Mouse (Mus musculus) stomach, embryonic 14.5 days (tissue): ENCODE measurements around the gene Fgf11. TPM values are rescaled to one million over a fixed set of nuclear protein-coding genes. Genes with fewer than 3 reads are reported as not detected.

Experiments used
- ATAC-seq: fragments of 200-750 bp; cut with Nextera tagmentation; 2 replicates; pipeline ENCODE4 v1.8.0; 2017; ENCODE audit warnings: low read depth, moderate TSS enrichment; ENCODE audit not compliant: insufficient number of reproducible peaks, insufficient read depth, low FRiP score
- H3K27ac ChIP-seq: fragments of 300-500 bp; sonication (generic); 2 replicates; pipeline ENCODE4 v1.5.1; 2014; ENCODE audit warnings: mild to moderate bottlenecking, low read length, moderate library complexity, mixed read lengths
- H3K27me3 ChIP-seq: fragments of 300-500 bp; sonication (generic); 2 replicates; pipeline ENCODE4 v1.6.1; 2014; ENCODE audit warnings: low read length, control low read depth, mixed read lengths; ENCODE audit not compliant: control insufficient read depth, insufficient read depth
- H3K36me3 ChIP-seq: fragments of 300-500 bp; sonication (generic); 2 replicates; pipeline ENCODE4 v1.6.1; 2014; ENCODE audit warnings: mild to moderate bottlenecking, control low read depth, low read length, moderate library complexity, mixed read lengths; ENCODE audit not compliant: control insufficient read depth, insufficient read depth
- H3K4me1 ChIP-seq: fragments of 300-500 bp; sonication (generic); 2 replicates; pipeline ENCODE4 v1.6.1; 2014; ENCODE audit warnings: low read length, control low read depth, mixed read lengths; ENCODE audit not compliant: control insufficient read depth, insufficient read depth
- H3K4me2 ChIP-seq: fragments of 300-500 bp; sonication (generic); replicated peaks from 2 replicates; pipeline ENCODE4 v1.6.1; 2014; ENCODE audit warnings: low read depth, low read length, control low read depth
- H3K4me3 ChIP-seq: fragments of 300-500 bp; sonication (generic); 2 replicates; pipeline ENCODE4 v1.5.1; 2014; ENCODE audit warnings: low read depth, low read length, control low read depth
- H3K9ac ChIP-seq: fragments of 300-500 bp; sonication (generic); replicated peaks from 2 replicates; pipeline ENCODE4 v1.6.1; 2014; ENCODE audit warnings: low read depth, mild to moderate bottlenecking, control low read depth, low read length, moderate library complexity, mixed read lengths
- H3K9me3 ChIP-seq: fragments of 300-500 bp; sonication (generic); 2 replicates; pipeline ENCODE4 v1.6.1; 2016; ENCODE audit warnings: low read depth, low read length, control low read depth; ENCODE audit not compliant: control insufficient read depth
- WGBS: fragments of 180-500 bp; shearing (Covaris S2); extraction: QIAGEN DNeasy Blood & Tissue Kit; methylation state at CpG from one replicate; pipeline ENCODE4 v1.1.7; 2014; 5-methylcytosine and 5-hydroxymethylcytosine counted together
- polyA plus RNA-seq: library from polyadenylated mRNA; unstranded; fragments of >200 nt; fragmentation: Nextera tagmentation; extraction: Ambion mirVana; gene quantifications from 2 replicates; pipeline ENCODE4 v1.2.1, GENCODE M21; 2014

Gene Fgf11
- polyA plus RNA-seq, 1 experiment from 2014 or later, result 2.1 TPM

DNA sequence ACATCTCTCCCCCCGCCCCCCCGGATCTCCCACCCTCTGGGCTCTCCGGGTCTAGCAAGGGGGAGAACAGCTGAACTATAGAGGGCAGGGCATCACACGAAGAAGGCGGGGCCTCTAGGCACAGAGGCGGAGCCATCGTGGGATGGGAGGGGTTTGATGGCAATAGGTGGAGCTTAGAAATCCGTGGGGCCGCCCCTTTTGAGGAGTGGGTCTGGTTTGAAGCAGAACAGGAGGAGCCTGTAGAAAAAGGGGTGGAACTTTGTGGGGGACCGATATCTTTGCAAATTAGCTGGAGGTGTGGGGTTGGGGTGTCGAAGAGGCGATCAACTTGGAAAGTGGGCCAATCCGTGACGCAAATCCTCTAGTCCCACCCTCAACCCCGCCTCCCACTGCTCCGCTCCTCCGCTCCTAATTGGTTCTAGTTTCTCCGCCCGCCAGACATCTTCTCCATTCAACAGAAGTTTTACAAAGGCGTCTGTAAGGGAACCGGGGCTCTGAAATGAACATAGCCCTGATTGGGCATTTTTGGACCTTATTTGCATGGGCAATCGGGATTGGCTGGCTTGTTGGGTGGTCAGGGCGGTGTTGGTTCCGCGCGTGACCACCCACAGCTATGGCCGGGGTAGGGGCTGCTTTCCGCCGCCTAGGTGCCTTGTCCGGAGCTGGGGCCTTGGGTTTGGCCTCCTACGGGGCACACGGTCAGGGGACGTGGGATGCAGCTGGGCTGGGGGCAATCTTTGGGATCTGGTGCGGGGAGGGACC, 36.5 kb upstream of the Fgf11 start, which contains the start of gene Tmem256:
Gene Tmem256 (plus strand): TSS at position 563 of the 762 bp plus-strand sequence.
- Histone ChIP-seq H3K9ac (peak within 1 kb of the TSS; percentile 69), H3K9me3 (no peaks in the 10 kb centered on the region), H3K4me1 (peaks cover 28% of the 10 kb centered on the region), H3K27me3 (no peaks in the 10 kb centered on the region), H3K4me3 (peak within 1 kb of the TSS; percentile 74), H3K27ac (peak within 1 kb of the TSS; percentile 89), H3K4me2 (peak within 1 kb of the TSS; percentile 64), H3K36me3 (peaks cover 6% of the 10 kb centered on the region; the same call in 1 of the 2 replicates)
- WGBS, result 0% methylated on average over 34 of the region's 34 CpGs
- ATAC-seq, result peak; percentile 90

- peak; percentile 56; the same call in 1 of the 2 replicates for ATAC-seq
- H3K9ac ChIP-seq, result peak within 1 kb of the TSS; percentile 69
- peak within 1 kb of the TSS; percentile 74 for H3K4me3 ChIP-seq
- peak within 1 kb of the TSS; percentile 89 for H3K27ac ChIP-seq
- no peaks in the 10 kb centered on the region for H3K9me3 ChIP-seq
- no peaks in the 10 kb centered on the region for H3K27me3 ChIP-seq
- H3K4me1 ChIP-seq, result peaks cover 28% of the 10 kb centered on the region
- WGBS, result 0% methylated on average over 11 of the region's 32 CpGs
- H3K4me2 ChIP-seq, result peak within 1 kb of the TSS; percentile 64
- H3K36me3 ChIP-seq, result peaks cover 12% of the 10 kb centered on the region; the same call in 1 of the 2 replicates
These were observed 35.9 kb upstream of the Fgf11 start, which contains the start of gene Nlgn2 for GRCm38 (mm10) chr11:69837604-69837951. Nlgn2 (minus strand) TSS chr11:69837784.

- Histone ChIP-seq H3K9ac (peak overlapping the region; percentile 69), H3K36me3 (peaks cover 17% of the 10 kb centered on the region; the same call in 1 of the 2 replicates), H3K4me3 (peak overlapping the region; percentile 74), H3K27me3 (no peaks in the 10 kb centered on the region), H3K27ac (peak overlapping the region; percentile 89), H3K4me1 (peaks cover 28% of the 10 kb centered on the region), H3K4me2 (peak overlapping the region; percentile 63), H3K9me3 (no peaks in the 10 kb centered on the region)
- WGBS, result 1% methylated on average over 45 of the region's 52 CpGs
- ATAC-seq, result 0 out of 2 replicates have a peak, but pooled peaks have one; percentile 1
These were observed 35.3 kb upstream of the Fgf11 start for GRCm38 (mm10) chr11:69836703-69837576.

DNA sequence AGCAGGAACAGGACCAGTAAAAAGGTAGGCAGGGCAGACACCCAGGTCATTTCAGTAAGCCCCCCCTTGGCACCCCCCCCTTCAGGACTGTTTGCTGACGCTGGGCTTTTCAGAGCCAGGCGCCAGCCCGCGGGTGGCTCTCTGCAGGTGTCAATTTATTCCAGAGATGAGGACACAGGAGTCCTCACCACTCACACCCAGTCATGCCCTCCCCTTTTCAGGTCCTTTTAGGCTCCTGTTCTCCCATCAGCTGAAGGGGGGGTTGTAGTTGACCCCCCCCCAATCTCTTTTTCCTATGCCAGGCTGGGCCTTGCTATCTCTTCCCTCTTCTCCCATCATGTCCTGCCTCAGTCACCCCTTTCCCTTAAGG, 34.3 kb upstream of the Fgf11 start:
- peak overlapping the region; percentile 74 for H3K4me3 ChIP-seq
- H3K27ac ChIP-seq, result no peak overlapping the region
- peak overlapping the region; percentile 63 for H3K4me2 ChIP-seq
- H3K27me3 ChIP-seq, result no peaks in the 10 kb centered on the region
- ATAC-seq, result no peak
- no peaks in the 10 kb centered on the region for H3K9me3 ChIP-seq
- H3K9ac ChIP-seq, result no peak overlapping the region
- H3K4me1 ChIP-seq, result peaks cover 28% of the 10 kb centered on the region
- WGBS, result 15% methylated on average over 4 of the region's 4 CpGs
- peaks cover 17% of the 10 kb centered on the region; the same call in 1 of the 2 replicates for H3K36me3 ChIP-seq

GRCm38 (mm10) chr11:69835326-69835965, 33.8 kb upstream of the Fgf11 start:
- Histone ChIP-seq H3K4me1 (peaks cover 28% of the 10 kb centered on the region), H3K4me3 (peak overlapping the region; percentile 74), H3K9ac (no peak overlapping the region), H3K27ac (no peak overlapping the region), H3K27me3 (no peaks in the 10 kb centered on the region), H3K36me3 (peaks cover 17% of the 10 kb centered on the region; the same call in 1 of the 2 replicates), H3K4me2 (peak overlapping the region; percentile 63), H3K9me3 (no peaks in the 10 kb centered on the region)
- 18% methylated on average over 9 of the region's 9 CpGs for WGBS
- no peak for ATAC-seq

GRCm38 (mm10) chr11:69834001-69834549, 32.4 kb upstream of the Fgf11 start:
- Histone ChIP-seq H3K4me2 (peak overlapping the region; percentile 63), H3K27me3 (no peaks in the 10 kb centered on the region), H3K9ac (peak overlapping the region; percentile 31), H3K4me1 (peaks cover 28% of the 10 kb centered on the region), H3K36me3 (peaks cover 20% of the 10 kb centered on the region; the same call in 1 of the 2 replicates), H3K27ac (no peak overlapping the region), H3K4me3 (peak overlapping the region; percentile 33), H3K9me3 (no peaks in the 10 kb centered on the region)
- no peak for ATAC-seq
- WGBS, result 7% methylated on average over 42 of the region's 48 CpGs

DNA sequence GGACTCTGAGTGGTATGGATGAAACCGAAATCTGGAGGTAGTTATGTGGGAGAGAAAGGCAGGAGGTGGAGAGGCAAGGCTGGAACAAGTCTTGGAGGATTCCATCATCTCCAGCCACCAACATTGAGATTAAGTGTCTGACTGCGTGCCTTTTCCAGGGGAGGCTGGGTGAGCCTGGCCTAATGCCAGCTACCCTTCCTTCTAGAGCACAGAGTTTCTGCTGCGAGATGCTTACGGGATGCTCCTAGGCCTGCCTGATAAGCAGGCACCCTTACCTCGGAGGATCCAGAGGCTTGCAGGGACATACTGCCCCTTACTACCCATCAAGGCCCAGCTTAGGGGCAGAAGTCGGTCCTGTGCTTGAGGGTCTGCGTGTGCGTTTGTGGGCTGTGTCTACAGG, 31.9 kb upstream of the Fgf11 start:
- Histone ChIP-seq H3K36me3 (peaks cover 23% of the 10 kb centered on the region; the same call in 1 of the 2 replicates), H3K27ac (no peak overlapping the region), H3K4me2 (peak overlapping the region; percentile 63), H3K27me3 (no peaks in the 10 kb centered on the region), H3K4me3 (peak overlapping the region; percentile 33), H3K9me3 (no peaks in the 10 kb centered on the region), H3K9ac (peak overlapping the region; percentile 31), H3K4me1 (peaks cover 28% of the 10 kb centered on the region)
- 65% methylated on average over 8 of the region's 8 CpGs for WGBS
- no peak for ATAC-seq
